Mouse (Mus musculus): ENCODE measurements around the gene Tbxa2r. TPM values are rescaled to one million over a fixed set of nuclear protein-coding genes. Genes with fewer than 3 reads are reported as not detected.

Tbxa2r gene
- polyA plus RNA-seq, 1 experiment, result 0.16 TPM

DNA sequence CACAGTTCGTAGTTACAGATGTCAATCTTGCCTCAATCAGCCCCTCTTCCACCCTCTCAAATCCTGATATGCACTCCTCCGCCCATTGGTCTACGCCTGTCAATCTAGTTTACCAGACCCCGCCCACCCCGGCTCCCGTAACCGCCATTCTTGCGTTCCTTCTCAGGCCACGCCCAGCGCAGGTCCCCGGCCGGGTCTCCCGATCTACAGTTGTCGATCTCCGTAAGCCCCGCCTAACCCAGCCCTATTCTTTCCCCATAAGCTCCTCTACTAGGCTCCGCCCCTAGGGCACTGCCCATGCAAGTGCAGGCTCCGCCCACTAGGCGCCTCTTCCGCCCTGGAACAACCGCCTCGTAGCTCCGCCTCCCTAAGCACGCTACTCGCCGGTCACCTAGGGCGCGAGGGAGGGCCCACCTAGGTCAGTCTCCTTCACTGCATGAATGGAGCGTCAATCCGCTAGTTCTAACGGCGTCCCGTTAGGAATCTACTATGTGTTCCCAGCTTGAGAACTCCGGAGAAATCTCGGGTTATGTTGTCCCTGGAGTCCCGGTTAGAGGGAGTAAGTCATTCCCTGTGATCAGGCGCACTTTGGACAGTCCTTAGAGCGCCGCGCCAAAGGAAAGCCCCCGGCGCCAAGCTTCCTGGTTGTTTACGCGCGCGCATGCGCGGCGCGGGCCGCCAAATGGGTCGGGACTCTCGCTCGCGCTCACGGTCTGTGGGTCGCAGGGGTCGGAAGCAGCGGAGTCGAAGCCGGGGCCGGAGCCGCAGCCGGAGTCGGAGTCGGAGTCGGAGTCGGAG lies 7.8 kb upstream of the Tbxa2r start, which contains the start of gene Cactin:
Gene Cactin, plus strand, starts transcription at position 554 of the 798 bp plus-strand sequence.
- Histone ChIP-seq H3K79me2 (ENCODE audit: control insufficient read depth, insufficient read depth) (peaks cover 19% of the 10 kb centered on the region), H3K4me2 (ENCODE audit: low read depth) (peak within 1 kb of the TSS; percentile 100), H3K27me3 (ENCODE audit: control insufficient read depth, insufficient read depth, insufficient read length) (no peaks in the 10 kb centered on the region), H3K36me3 (ENCODE audit: control insufficient read depth, insufficient read depth) (no peaks in the 10 kb centered on the region), H3ac (ENCODE audit: control insufficient read depth, insufficient read length) (peak within 1 kb of the TSS; percentile 66), H3K4me3 (peak within 1 kb of the TSS; percentile 69)
- TF ChIP-seq TCF12 (IDR thresholded peaks at IDR 0.05; ENCODE audit: insufficient read depth, poor library complexity, severe bottlenecking) (no peak), MYOD1 (IDR thresholded peaks at IDR 0.05; ENCODE audit: control insufficient read depth in 1 of 3, insufficient read length in 2 of 3, low read depth in 2 of 3) (no peak), MAX (IDR thresholded peaks at IDR 0.05; ENCODE audit: low read depth) (peak; percentile 99), REST (IDR thresholded peaks at IDR 0.05; ENCODE audit: insufficient read depth, insufficient read length) (no peak), POLR2AphosphoS2 (IDR thresholded peaks at IDR 0.05; ENCODE audit: insufficient read length, low read depth) (peak; percentile 29), E2F4 (IDR thresholded peaks at IDR 0.05; ENCODE audit: insufficient read depth) (peak; percentile 46), POLR2A (IDR thresholded peaks at IDR 0.05; ENCODE audit: insufficient read length, low read depth) (peak; percentile 68)

DNA sequence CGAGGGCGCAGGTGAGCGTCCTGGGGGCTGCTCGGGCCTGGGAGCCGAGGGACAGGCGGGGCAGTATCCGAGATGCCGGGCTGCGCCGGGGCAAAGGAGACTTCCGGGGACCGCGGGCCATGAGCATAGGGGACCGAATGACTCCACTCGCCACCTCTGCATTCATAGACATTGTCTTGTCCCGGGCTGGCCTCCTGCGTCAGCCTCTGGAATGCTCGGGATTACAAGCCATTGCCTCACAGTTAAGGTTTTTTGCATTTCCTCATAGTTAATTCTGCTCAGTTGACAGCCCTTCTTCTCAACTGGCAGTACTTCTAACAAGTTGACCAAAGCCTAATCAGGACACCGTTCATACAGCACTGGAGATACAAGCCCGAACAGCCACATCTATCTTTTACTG lies 7.1 kb upstream of the Tbxa2r start:
- H3K4me2 ChIP-seq (ENCODE audit: low read depth), result peak overlapping the region; percentile 99
- peak overlapping the region; percentile 66 for H3ac ChIP-seq (ENCODE audit: control insufficient read depth, insufficient read length)

DNA sequence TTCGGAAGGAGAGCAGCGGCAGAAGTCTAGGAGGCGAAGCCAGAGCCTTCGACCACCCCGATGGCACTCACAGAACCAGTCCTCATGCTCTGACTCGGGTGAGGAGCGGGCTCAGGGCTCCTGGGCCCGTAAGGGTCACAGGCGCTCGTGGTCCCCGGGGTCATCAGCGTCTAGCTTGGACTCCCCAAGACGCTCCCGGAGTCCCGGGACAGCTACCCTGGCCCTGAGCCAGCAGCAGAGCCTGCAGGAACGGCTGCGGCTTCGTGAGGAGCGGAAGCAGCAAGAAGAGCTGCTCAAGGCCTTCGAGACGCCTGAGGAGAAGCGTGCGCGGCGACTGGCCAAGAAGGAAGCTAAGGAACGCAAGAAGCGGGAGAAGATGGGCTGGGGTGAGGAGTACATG lies 6.1 kb upstream of the Tbxa2r start:
- Histone ChIP-seq H3ac (ENCODE audit: control insufficient read depth, insufficient read length) (no peak overlapping the region), H3K27me3 (ENCODE audit: control insufficient read depth, insufficient read depth, insufficient read length) (no peaks in the 10 kb centered on the region), H3K4me3 (peak overlapping the region; percentile 69), H3K79me2 (ENCODE audit: control insufficient read depth, insufficient read depth) (peaks cover 19% of the 10 kb centered on the region), H3K4me2 (ENCODE audit: low read depth) (peak overlapping the region; percentile 99), H3K36me3 (ENCODE audit: control insufficient read depth, insufficient read depth) (peaks cover 10% of the 10 kb centered on the region)
- TF ChIP-seq TCF12 (IDR thresholded peaks at IDR 0.05; ENCODE audit: insufficient read depth, poor library complexity, severe bottlenecking), result no peak
- TF ChIP-seq POLR2AphosphoS2 (IDR thresholded peaks at IDR 0.05; ENCODE audit: insufficient read length, low read depth), result no peak
- no peak for TF ChIP-seq MAX (IDR thresholded peaks at IDR 0.05; ENCODE audit: low read depth)
- TF ChIP-seq MYOD1 (IDR thresholded peaks at IDR 0.05; ENCODE audit: control insufficient read depth in 1 of 3, insufficient read length in 2 of 3, low read depth in 2 of 3), result no peak
- no peak for TF ChIP-seq E2F4 (IDR thresholded peaks at IDR 0.05; ENCODE audit: insufficient read depth)
- TF ChIP-seq SRF (IDR thresholded peaks at IDR 0.05; ENCODE audit: control insufficient read depth, insufficient read length, low read depth), result no peak
- TF ChIP-seq TCF3 (IDR thresholded peaks at IDR 0.05; ENCODE audit: insufficient read length, low read depth), result no peak
- no peak for TF ChIP-seq REST (IDR thresholded peaks at IDR 0.05; ENCODE audit: insufficient read depth, insufficient read length)
- TF ChIP-seq CEBPB (IDR thresholded peaks at IDR 0.05; ENCODE audit: insufficient read depth, poor library complexity, severe bottlenecking), result no peak
- TF ChIP-seq MYOG (IDR thresholded peaks at IDR 0.05; ENCODE audit: control insufficient read depth in 1 of 3, insufficient read depth in 1 of 3, insufficient read length in 2 of 3, low read depth in 2 of 3), result no peak
- TF ChIP-seq POLR2A (IDR thresholded peaks at IDR 0.05; ENCODE audit: insufficient read length, low read depth), result no peak
- TF ChIP-seq USF1 (IDR thresholded peaks at IDR 0.05; ENCODE audit: low read depth), result no peak

More for the DNA sequence above, 7.1 kb upstream of the Tbxa2r start:
- H3K4me3 ChIP-seq, result peak overlapping the region; percentile 69
- H3K36me3 ChIP-seq (ENCODE audit: control insufficient read depth, insufficient read depth), result peaks cover 5% of the 10 kb centered on the region
- peaks cover 19% of the 10 kb centered on the region for H3K79me2 ChIP-seq (ENCODE audit: control insufficient read depth, insufficient read depth)
- TF ChIP-seq E2F4 (IDR thresholded peaks at IDR 0.05; ENCODE audit: insufficient read depth) (no peak), MYOD1 (IDR thresholded peaks at IDR 0.05; ENCODE audit: control insufficient read depth in 1 of 3, insufficient read length in 2 of 3, low read depth in 2 of 3) (no peak), SRF (IDR thresholded peaks at IDR 0.05; ENCODE audit: control insufficient read depth, insufficient read length, low read depth) (no peak), TCF12 (IDR thresholded peaks at IDR 0.05; ENCODE audit: insufficient read depth, poor library complexity, severe bottlenecking) (no peak), CEBPB (IDR thresholded peaks at IDR 0.05; ENCODE audit: insufficient read depth, poor library complexity, severe bottlenecking) (peak; percentile 49)
- no peaks in the 10 kb centered on the region for H3K27me3 ChIP-seq (ENCODE audit: control insufficient read depth, insufficient read depth, insufficient read length)

- H3K4me3 ChIP-seq, result no peak overlapping the region
- no peak overlapping the region for H3K4me2 ChIP-seq (ENCODE audit: low read depth)
- peaks cover 19% of the 10 kb centered on the region for H3K79me2 ChIP-seq (ENCODE audit: control insufficient read depth, insufficient read depth)
- peaks cover 10% of the 10 kb centered on the region for H3K36me3 ChIP-seq (ENCODE audit: control insufficient read depth, insufficient read depth)
- H3ac ChIP-seq (ENCODE audit: control insufficient read depth, insufficient read length), result no peak overlapping the region
- TF ChIP-seq MYOG (IDR thresholded peaks at IDR 0.05; ENCODE audit: control insufficient read depth in 1 of 3, insufficient read depth in 1 of 3, insufficient read length in 2 of 3, low read depth in 2 of 3), result no peak
- TF ChIP-seq REST (IDR thresholded peaks at IDR 0.05; ENCODE audit: insufficient read depth, insufficient read length), result no peak
- TF ChIP-seq USF1 (IDR thresholded peaks at IDR 0.05; ENCODE audit: low read depth), result no peak
- TF ChIP-seq TCF12 (IDR thresholded peaks at IDR 0.05; ENCODE audit: insufficient read depth, poor library complexity, severe bottlenecking), result no peak
- no peak for TF ChIP-seq TCF3 (IDR thresholded peaks at IDR 0.05; ENCODE audit: insufficient read length, low read depth)
- no peak for TF ChIP-seq E2F4 (IDR thresholded peaks at IDR 0.05; ENCODE audit: insufficient read depth)
- TF ChIP-seq CEBPB (IDR thresholded peaks at IDR 0.05; ENCODE audit: insufficient read depth, poor library complexity, severe bottlenecking), result no peak
- TF ChIP-seq POLR2AphosphoS2 (IDR thresholded peaks at IDR 0.05; ENCODE audit: insufficient read length, low read depth), result no peak
- TF ChIP-seq MAX (IDR thresholded peaks at IDR 0.05; ENCODE audit: low read depth), result no peak
- no peak for TF ChIP-seq MYOD1 (IDR thresholded peaks at IDR 0.05; ENCODE audit: control insufficient read depth in 1 of 3, insufficient read length in 2 of 3, low read depth in 2 of 3)
- TF ChIP-seq POLR2A (IDR thresholded peaks at IDR 0.05; ENCODE audit: insufficient read length, low read depth), result no peak
- no peak for TF ChIP-seq SRF (IDR thresholded peaks at IDR 0.05; ENCODE audit: control insufficient read depth, insufficient read length, low read depth)
- no peaks in the 10 kb centered on the region for H3K27me3 ChIP-seq (ENCODE audit: control insufficient read depth, insufficient read depth, insufficient read length)
These were observed 5.3 kb upstream of the Tbxa2r start for GRCm38 (mm10) chr10:81323141-81323775.
